Mouse (Mus musculus) forebrain, postnatal 0 days (tissue): ENCODE data around the gene Ube2ql1. TPM values are rescaled to one million over a fixed set of nuclear protein-coding genes. Genes with fewer than 3 reads are reported as not detected.

Source experiments
- ATAC-seq: fragments of 200-750 bp; cut with Nextera tagmentation; 2 replicates; pipeline ENCODE4 v1.8.0; 2017; ENCODE audit warnings: mild to moderate bottlenecking, moderate library complexity
- DNase-seq: peaks from one replicate; pipeline ENCODE4 v3.0.0-alpha.2; 2015
- H3K27ac ChIP-seq: fragments of 300-500 bp; sonication (generic); 2 replicates; pipeline ENCODE4 v1.5.1; 2014; ENCODE audit warnings: low read depth, mild to moderate bottlenecking, antibody characterized with exemption, low read length, moderate library complexity, mixed read lengths
- H3K27me3 ChIP-seq: fragments of 300-500 bp; sonication (generic); 2 replicates; pipeline ENCODE4 v1.6.1; 2014; ENCODE audit warnings: mild to moderate bottlenecking, low read length, mixed read lengths; ENCODE audit not compliant: insufficient read depth
- H3K36me3 ChIP-seq: fragments of 300-500 bp; sonication (generic); 2 replicates; pipeline ENCODE4 v1.6.1; 2014; ENCODE audit warnings: mild to moderate bottlenecking, moderate library complexity; ENCODE audit not compliant: insufficient read depth
- H3K4me1 ChIP-seq: fragments of 300-500 bp; sonication (generic); 2 replicates; pipeline ENCODE4 v1.6.1; 2014; ENCODE audit warnings: antibody characterized with exemption; ENCODE audit not compliant: insufficient read depth
- H3K4me2 ChIP-seq: fragments of 300-500 bp; sonication (generic); 2 replicates; pipeline ENCODE4 v1.6.1; 2014; ENCODE audit warnings: low read depth, mild to moderate bottlenecking, moderate library complexity
- H3K4me3 ChIP-seq: fragments of 300-500 bp; sonication (generic); 2 replicates; pipeline ENCODE4 v1.5.1; 2014; ENCODE audit warnings: low read depth, low read length, mixed read lengths
- H3K9ac ChIP-seq: fragments of 300-500 bp; sonication (generic); 2 replicates; pipeline ENCODE4 v1.6.1; 2014; ENCODE audit warnings: mild to moderate bottlenecking
- H3K9me3 ChIP-seq: fragments of 300-500 bp; sonication (generic); 2 replicates; pipeline ENCODE4 v1.6.1; 2016; ENCODE audit warnings: low read length
- CTCF ChIP-seq: sonication (generic); IDR thresholded peaks from 2 replicates; pipeline ENCODE4 v1.5.1; 2016; ENCODE audit warnings: antibody characterized with exemption, control low read depth, low read depth
- WGBS: fragments of 180-500 bp; shearing (Covaris S2); extraction: QIAGEN DNeasy Blood & Tissue Kit; methylation state at CpG from one replicate; pipeline ENCODE4 v1.1.7; 2014; 5-methylcytosine and 5-hydroxymethylcytosine counted together
- polyA plus RNA-seq: library from polyadenylated mRNA; unstranded; fragments of >200 nt; fragmentation: Nextera tagmentation; extraction: Ambion mirVana; gene quantifications from 2 replicates; pipeline ENCODE4 v1.2.1, GENCODE M21; 2015
- total RNA-seq: library from RNA; depleted of rRNA; stranded (reverse); fragments of >200 nt; gene quantifications from 2 replicates; pipeline ENCODE4 v1.2.3, GENCODE M21; 2014; rRNA removed

The Ube2ql1 gene
- total and polyA plus RNA-seq, 2 experiments from 2014 or later = 22.2 to 129 TPM

- H3K27ac ChIP-seq = no peak overlapping the region
- no peaks in the 10 kb centered on the region for H3K27me3 ChIP-seq
- no peak for TF ChIP-seq CTCF
- no peak overlapping the region for H3K9ac ChIP-seq
- WGBS = 94% methylated on average over 10 of the region's 10 CpGs
- no peak overlapping the region for H3K4me2 ChIP-seq
- DNase-seq = no peak
- no peaks in the 10 kb centered on the region for H3K9me3 ChIP-seq
- ATAC-seq = no peak
- no peak overlapping the region for H3K4me3 ChIP-seq
- no peaks in the 10 kb centered on the region for H3K4me1 ChIP-seq
- H3K36me3 ChIP-seq = no peaks in the 10 kb centered on the region
These were observed 67.1 kb downstream of the Ube2ql1 start for GRCm38 (mm10) chr13:69672565-69672964.

GRCm38 (mm10) chr13:69672121-69672520, 67.6 kb downstream of the Ube2ql1 start:
- Histone ChIP-seq H3K4me1 (no peaks in the 10 kb centered on the region), H3K4me3 (no peak overlapping the region), H3K9me3 (no peaks in the 10 kb centered on the region), H3K36me3 (no peaks in the 10 kb centered on the region), H3K27me3 (no peaks in the 10 kb centered on the region), H3K4me2 (no peak overlapping the region), H3K27ac (no peak overlapping the region), H3K9ac (no peak overlapping the region)
- TF ChIP-seq CTCF = no peak
- ATAC-seq = no peak
- no peak for DNase-seq
- WGBS = 84% methylated on average over 5 of the region's 5 CpGs

GRCm38 (mm10) chr13:69654508-69654907, 85.2 kb downstream of the Ube2ql1 start:
- H3K36me3 ChIP-seq = no peaks in the 10 kb centered on the region
- ATAC-seq (no peak), DNase-seq (no peak)
- H3K9ac ChIP-seq = no peak overlapping the region
- no peak overlapping the region for H3K27ac ChIP-seq
- no peaks in the 10 kb centered on the region for H3K27me3 ChIP-seq
- H3K9me3 ChIP-seq = no peaks in the 10 kb centered on the region
- TF ChIP-seq CTCF = no peak
- H3K4me2 ChIP-seq = no peak overlapping the region
- 72% methylated on average over 3 of the region's 3 CpGs for WGBS
- no peaks in the 10 kb centered on the region for H3K4me1 ChIP-seq
- H3K4me3 ChIP-seq = no peak overlapping the region

Other genes starting within 250 kb of the Ube2ql1 start
- 64.2 and 64.3 TPM in 2 replicates for gene Nsun2, start 206.1 kb downstream of the Ube2ql1 start, total RNA-seq
- 64.6 and 74.4 TPM in 2 replicates for gene Nsun2, start 206.1 kb downstream of the Ube2ql1 start, polyA plus RNA-seq
- 21.7 and 29.3 TPM in 2 replicates for gene Tent4a, start 205.3 kb downstream of the Ube2ql1 start, total RNA-seq
- 4.5 and 4.9 TPM in 2 replicates for gene Tent4a, start 205.3 kb downstream of the Ube2ql1 start, polyA plus RNA-seq
- 16.2 TPM in 2 replicates for gene Srd5a1, start 128.4 kb downstream of the Ube2ql1 start, total RNA-seq
- 24.3 and 37.2 TPM in 2 replicates for gene Srd5a1, start 128.4 kb downstream of the Ube2ql1 start, polyA plus RNA-seq
- gene Med10, start 62.5 kb upstream of the Ube2ql1 start, total RNA-seq = 58.5 and 77.2 TPM in 2 replicates
- 174 and 194 TPM in 2 replicates for gene Med10, start 62.5 kb upstream of the Ube2ql1 start, polyA plus RNA-seq